Mouse (Mus musculus): ENCODE data around the gene Gzf1. TPM values are rescaled to one million over a fixed set of nuclear protein-coding genes. Genes with fewer than 3 reads are reported as not detected.

Gene Gzf1
- polyA plus RNA-seq, 2 experiments, result 15.3 to 21.6 TPM

GRCm38 (mm10) chr2:148731614-148732326 lies 50.9 kb downstream of the Gzf1 start:
- no peaks in the 10 kb centered on the region for H3K4me1 ChIP-seq (ENCODE audit: control insufficient read depth, insufficient read depth, low read length)
- peak overlapping the region; percentile 76 for H3K9ac ChIP-seq (ENCODE audit: low read depth, low read length, severe bottlenecking)
- peak overlapping the region; percentile 76 for H3K4me2 ChIP-seq (replicated peaks; ENCODE audit: low read depth, low read length, severe bottlenecking)
- ATAC-seq (ENCODE audit: low FRiP score, low read depth) (peak; percentile 54), DNase-seq (ENCODE audit: low spot score) (peak; percentile 9)
- H3K27me3 ChIP-seq (ENCODE audit: control insufficient read depth, insufficient read depth, low read length), result no peaks in the 10 kb centered on the region
- TF ChIP-seq POLR2A (IDR thresholded peaks at IDR 0.05; ENCODE audit: borderline replicate concordance, extremely low read depth, insufficient read depth, insufficient read length), result no peak
- H3K9me3 ChIP-seq (ENCODE audit: control insufficient read depth, low read length), result no peaks in the 10 kb centered on the region
- no peak overlapping the region for H3K27ac ChIP-seq (replicated peaks; ENCODE audit: low read depth, low read length)
- WGBS, result 1% methylated on average over 35 of the region's 35 CpGs
- no peaks in the 10 kb centered on the region for H3K36me3 ChIP-seq (ENCODE audit: control insufficient read depth, insufficient read depth, low read length)
- H3K4me3 ChIP-seq (replicated peaks; ENCODE audit: low read length), result peak overlapping the region; percentile 65

- DNase-seq (ENCODE audit: low spot score) (peak; percentile 94), ATAC-seq (ENCODE audit: low FRiP score, low read depth) (peak; percentile 99)
- H3K27ac ChIP-seq (replicated peaks; ENCODE audit: low read depth, low read length), result no peak within 1 kb of the TSS
- H3K4me2 ChIP-seq (replicated peaks; ENCODE audit: low read depth, low read length, severe bottlenecking), result peak within 1 kb of the TSS; percentile 76
- H3K27me3 ChIP-seq (ENCODE audit: control insufficient read depth, insufficient read depth, low read length), result no peaks in the 10 kb centered on the region
- no peaks in the 10 kb centered on the region for H3K4me1 ChIP-seq (ENCODE audit: control insufficient read depth, insufficient read depth, low read length)
- peak within 1 kb of the TSS; percentile 65 for H3K4me3 ChIP-seq (replicated peaks; ENCODE audit: low read length)
- peak within 1 kb of the TSS; percentile 76 for H3K9ac ChIP-seq (ENCODE audit: low read depth, low read length, severe bottlenecking)
- H3K9me3 ChIP-seq (ENCODE audit: control insufficient read depth, low read length), result no peaks in the 10 kb centered on the region
- 4% methylated on average over 18 of the region's 18 CpGs for WGBS
- H3K36me3 ChIP-seq (ENCODE audit: control insufficient read depth, insufficient read depth, low read length), result no peaks in the 10 kb centered on the region
- peak; percentile 89; the same call in 1 of the 2 replicates for TF ChIP-seq POLR2A (IDR thresholded peaks at IDR 0.05; ENCODE audit: borderline replicate concordance, extremely low read depth, insufficient read depth, insufficient read length)
These were observed 51.6 kb downstream of the Gzf1 start, which contains the start of gene Napb for GRCm38 (mm10) chr2:148732327-148733000. Napb (minus strand) TSS chr2:148732467.

Other genes with a start within 250 kb of the Gzf1 start
- gene Cd93, start 237.5 kb upstream of the Gzf1 start, polyA plus RNA-seq (2012; rRNA removed), result 11.6 and 11.9 TPM in 2 replicates
- 11.7 and 12.5 TPM in 2 replicates for gene Cd93, start 237.5 kb upstream of the Gzf1 start, polyA plus RNA-seq (2014; fragmentation: Nextera tagmentation; extraction: Ambion mirVana)
- 64.5 and 70.8 TPM in 2 replicates for gene Nxt1, start 8.4 kb upstream of the Gzf1 start, polyA plus RNA-seq (2012; rRNA removed)
- gene Nxt1, start 8.4 kb upstream of the Gzf1 start, polyA plus RNA-seq (2014; fragmentation: Nextera tagmentation; extraction: Ambion mirVana), result 89.5 and 91.6 TPM in 2 replicates
- gene Napb, start 51.4 kb downstream of the Gzf1 start, polyA plus RNA-seq (2012; rRNA removed), result 6.7 and 6.9 TPM in 2 replicates
- gene Napb, start 51.4 kb downstream of the Gzf1 start, polyA plus RNA-seq (2014; fragmentation: Nextera tagmentation; extraction: Ambion mirVana), result 4.1 and 4.4 TPM in 2 replicates
- gene Cstl1, start 69.3 kb downstream of the Gzf1 start, polyA plus RNA-seq (2012; rRNA removed), result not detected in 2 replicates
- gene Cstl1, start 69.3 kb downstream of the Gzf1 start, polyA plus RNA-seq (2014; fragmentation: Nextera tagmentation; extraction: Ambion mirVana), result not detected in 2 replicates
- not detected in 2 replicates for gene Cst11, start 90.5 kb downstream of the Gzf1 start, polyA plus RNA-seq (2012; rRNA removed)
- gene Cst11, start 90.5 kb downstream of the Gzf1 start, polyA plus RNA-seq (2014; fragmentation: Nextera tagmentation; extraction: Ambion mirVana), result not detected in 2 replicates
- gene 8030411F24Rik, start 101.0 kb downstream of the Gzf1 start, polyA plus RNA-seq (2012; rRNA removed), result not detected in 2 replicates
- not detected in 2 replicates for gene 8030411F24Rik, start 101.0 kb downstream of the Gzf1 start, polyA plus RNA-seq (2014; fragmentation: Nextera tagmentation; extraction: Ambion mirVana)
- gene Cst12, start 108.3 kb downstream of the Gzf1 start, polyA plus RNA-seq (2012; rRNA removed), result not detected in 2 replicates
- gene Cst12, start 108.3 kb downstream of the Gzf1 start, polyA plus RNA-seq (2014; fragmentation: Nextera tagmentation; extraction: Ambion mirVana), result not detected in 2 replicates
- gene Cst8, start 117.8 kb downstream of the Gzf1 start, polyA plus RNA-seq (2012; rRNA removed), result not detected in 2 replicates
- not detected in 2 replicates for gene Cst8, start 117.8 kb downstream of the Gzf1 start, polyA plus RNA-seq (2014; fragmentation: Nextera tagmentation; extraction: Ambion mirVana)
- not detected in 2 replicates for gene Cst13, start 139.1 kb downstream of the Gzf1 start, polyA plus RNA-seq (2012; rRNA removed)
- not detected in 2 replicates for gene Cst13, start 139.1 kb downstream of the Gzf1 start, polyA plus RNA-seq (2014; fragmentation: Nextera tagmentation; extraction: Ambion mirVana)
- not detected in 2 replicates for gene Cst9, start 154.1 kb downstream of the Gzf1 start, polyA plus RNA-seq (2012; rRNA removed)
- not detected in 2 replicates for gene Cst9, start 154.1 kb downstream of the Gzf1 start, polyA plus RNA-seq (2014; fragmentation: Nextera tagmentation; extraction: Ambion mirVana)
- 0.20 TPM in 1 of 2 replicates, not detected in the other for gene 9230104L09Rik, start 184.0 kb downstream of the Gzf1 start, polyA plus RNA-seq (2012; rRNA removed)
- not detected in 2 replicates for gene 9230104L09Rik, start 184.0 kb downstream of the Gzf1 start, polyA plus RNA-seq (2014; fragmentation: Nextera tagmentation; extraction: Ambion mirVana)
- 413 and 416 TPM in 2 replicates for gene Cst3, start 194.7 kb downstream of the Gzf1 start, polyA plus RNA-seq (2012; rRNA removed)
- 518 and 558 TPM in 2 replicates for gene Cst3, start 194.7 kb downstream of the Gzf1 start, polyA plus RNA-seq (2014; fragmentation: Nextera tagmentation; extraction: Ambion mirVana)